Mouse (Mus musculus) skeletal muscle tissue, adult 2 months (tissue): ENCODE data around the gene 4933402J07Rik.
A peak's percentile ranks its signal among the peaks of the same experiment; 100 is the strongest.

Experiments
- DNase-seq: peaks from one replicate; pipeline ENCODE4 v3.0.0-alpha.2; 2012; ENCODE audit warnings: low read depth, low spot score

4933402J07Rik gene

GRCm38 (mm10) chr8:87563553-87563952 is at the start of gene 4933402J07Rik:
Gene 4933402J07Rik, plus strand, starts transcription at chr8:87563853.
- DNase-seq, result no peak

DNA sequence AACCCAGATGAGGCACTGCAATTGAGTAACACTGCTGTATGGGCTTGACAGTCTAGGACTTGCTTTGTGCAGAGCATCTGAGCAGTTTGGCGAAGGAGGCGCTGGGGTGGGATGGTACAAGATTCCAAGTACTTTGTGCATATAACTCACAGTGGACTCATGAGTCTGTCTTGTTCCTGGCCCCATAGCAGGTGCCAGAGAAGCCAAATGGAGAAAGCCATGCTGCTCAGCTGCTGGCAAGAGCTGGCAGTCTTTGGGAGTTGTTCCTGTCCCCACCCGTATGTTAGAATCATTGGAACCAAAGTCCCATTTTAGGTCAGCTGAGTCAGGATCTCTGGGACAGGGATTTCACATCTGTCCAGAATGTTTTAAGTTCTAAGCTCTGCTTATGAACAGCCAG is 46.5 kb upstream of the 4933402J07Rik start:
- no peak for DNase-seq

GRCm38 (mm10) chr8:87525006-87525405 is 38.6 kb upstream of the 4933402J07Rik start:
- DNase-seq, result no peak

- DNase-seq, result no peak
Observed at GRCm38 (mm10) chr8:87531176-87531575, 32.5 kb upstream of the 4933402J07Rik start.

GRCm38 (mm10) chr8:87533476-87533875 is 30.2 kb upstream of the 4933402J07Rik start:
- no peak for DNase-seq

GRCm38 (mm10) chr8:87534846-87535245 is 28.8 kb upstream of the 4933402J07Rik start:
- DNase-seq, result no peak

DNA sequence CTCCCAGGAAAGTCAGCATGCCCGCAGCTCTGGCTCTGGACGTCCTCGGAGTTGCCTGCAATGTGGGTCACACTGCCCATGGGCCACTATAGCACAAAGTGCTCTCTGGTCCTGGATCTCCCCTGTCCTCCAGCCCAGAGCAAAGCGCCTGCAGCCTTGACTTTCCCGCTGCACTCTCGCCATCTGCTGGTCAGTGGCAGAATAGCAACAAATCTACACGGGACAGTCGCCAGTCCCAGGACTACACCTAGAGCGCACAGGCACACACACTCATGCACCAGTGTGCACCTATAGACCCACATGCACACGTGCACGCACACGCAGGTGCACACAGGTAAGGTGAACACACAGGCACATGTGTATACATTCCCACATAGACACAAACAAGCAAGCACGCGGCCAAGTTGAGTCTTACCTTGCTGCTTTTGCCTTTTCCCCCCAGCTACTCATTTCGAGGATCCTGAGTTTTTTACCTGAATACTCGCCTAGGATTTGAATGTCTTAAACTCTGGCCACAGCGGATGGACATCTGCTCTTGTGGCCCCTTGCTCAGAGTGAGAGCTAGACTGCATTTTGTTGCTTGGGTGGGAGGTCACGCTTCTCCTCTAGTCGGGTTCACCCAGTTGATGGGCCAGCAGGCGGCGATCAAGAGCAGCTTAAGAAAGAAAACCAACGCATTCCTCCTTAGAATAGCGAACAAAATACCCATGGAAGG is 26.9 kb upstream of the 4933402J07Rik start:
- peak; percentile 39 for DNase-seq

GRCm38 (mm10) chr8:87539829-87540394 is 23.7 kb upstream of the 4933402J07Rik start:
- DNase-seq, result no peak

GRCm38 (mm10) chr8:87549881-87550280 is 13.8 kb upstream of the 4933402J07Rik start:
- DNase-seq, result no peak

DNA sequence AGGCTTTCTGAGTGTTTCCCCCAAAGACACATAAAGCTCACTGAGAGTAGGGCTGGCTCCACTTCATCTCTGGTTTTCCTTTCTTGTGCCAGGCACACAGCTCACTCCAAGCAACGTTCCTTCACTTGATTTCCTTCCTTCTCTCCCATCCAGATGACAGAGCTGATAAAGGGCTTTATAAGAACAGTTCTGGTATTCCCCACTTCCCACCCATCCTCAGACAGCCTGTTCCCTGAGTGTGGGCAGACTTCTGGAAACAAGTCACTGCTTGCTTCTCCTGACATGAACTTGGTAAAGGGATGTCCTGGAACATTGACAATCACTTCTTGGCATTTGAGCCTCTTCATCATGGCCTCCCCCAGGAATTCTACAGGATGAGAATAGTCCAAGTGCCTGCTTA is 10.9 kb upstream of the 4933402J07Rik start:
- no peak for DNase-seq

DNA sequence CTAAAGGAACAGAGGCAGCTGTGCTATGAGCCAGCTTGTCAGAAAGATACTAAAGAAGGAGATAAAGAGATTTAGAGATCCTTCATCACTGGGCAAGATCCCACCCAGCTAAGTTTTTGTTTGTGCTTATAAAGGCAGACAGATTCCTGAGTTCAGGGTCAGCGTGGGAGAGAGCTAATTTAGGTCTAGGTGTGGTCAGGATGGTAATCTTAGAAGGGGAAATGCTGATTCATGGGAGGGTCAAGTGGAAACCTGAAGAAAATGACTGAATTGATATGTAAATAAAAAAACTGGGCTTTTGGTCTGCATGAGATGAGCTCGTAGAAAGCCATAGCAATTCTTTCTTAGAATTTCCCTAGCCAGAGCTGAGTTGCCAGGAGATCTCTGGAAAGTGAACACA is 2.9 kb upstream of the 4933402J07Rik start:
- DNase-seq, result no peak

GRCm38 (mm10) chr8:87569203-87569602 is 5.5 kb downstream of the 4933402J07Rik start:
- no peak for DNase-seq

GRCm38 (mm10) chr8:87569706-87570563 is 6.3 kb downstream of the 4933402J07Rik start:
- DNase-seq, result no peak

- DNase-seq, result no peak
Observed at GRCm38 (mm10) chr8:87570564-87570855, 6.9 kb downstream of the 4933402J07Rik start.

DNA sequence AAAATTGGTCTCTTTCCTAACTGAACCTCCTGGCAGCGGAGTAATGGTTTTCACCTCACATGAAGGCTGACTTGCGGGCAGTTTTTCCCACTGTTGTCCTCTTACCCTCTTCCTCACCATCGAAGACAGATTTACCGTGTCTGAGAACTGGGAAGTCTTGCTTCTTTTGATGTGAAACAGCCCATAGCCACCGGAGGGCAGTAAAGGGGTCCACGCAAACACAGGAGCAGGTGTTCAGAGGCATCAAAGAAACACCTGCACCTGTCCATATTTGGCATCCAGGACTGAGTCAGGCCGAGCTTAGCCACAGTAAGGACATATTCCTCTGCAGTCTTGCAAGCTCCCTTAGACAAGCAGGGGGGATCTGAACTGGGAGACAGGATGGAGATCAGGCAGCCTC is 7.2 kb downstream of the 4933402J07Rik start:
- DNase-seq, result no peak

DNA sequence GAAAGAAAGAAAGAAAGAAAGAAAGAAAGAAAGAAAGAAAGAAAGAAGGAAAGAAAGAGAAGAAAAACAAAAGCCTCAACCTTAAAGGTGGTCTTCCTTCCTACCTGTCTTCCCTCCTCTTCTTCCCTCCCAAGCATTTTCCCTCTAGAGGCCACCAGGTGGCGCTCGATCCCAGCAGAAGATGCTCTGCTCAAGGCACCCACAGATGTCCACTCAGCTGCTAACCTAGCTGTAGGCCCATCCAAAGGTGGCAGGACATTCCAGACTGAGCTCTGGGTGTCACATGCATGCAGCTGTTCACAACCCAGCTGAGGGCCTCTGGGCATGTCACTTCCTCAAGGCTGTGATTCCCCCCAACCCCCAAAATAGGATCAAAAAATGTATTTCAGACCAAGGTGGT is 30.6 kb downstream of the 4933402J07Rik start:
- DNase-seq, result peak; percentile 65

DNA sequence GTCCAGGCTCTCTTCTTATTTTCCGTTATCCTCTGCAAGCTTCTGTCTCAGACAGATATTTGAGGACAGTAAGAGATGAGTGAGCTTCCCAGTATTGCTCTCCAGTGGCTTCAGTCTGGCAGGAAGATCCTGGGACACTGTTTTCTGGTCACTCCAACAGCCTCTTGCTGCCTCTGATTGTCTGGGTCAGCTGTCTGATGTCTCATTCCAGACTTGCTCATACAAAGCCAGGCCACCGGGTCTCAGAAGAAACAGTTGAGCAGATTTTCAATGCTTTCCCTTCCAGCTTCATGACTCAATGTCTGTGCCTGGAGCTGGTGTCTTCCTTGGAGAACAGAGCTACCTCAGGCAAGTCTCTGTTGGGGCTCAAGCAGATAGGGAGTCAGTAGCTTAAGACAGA is 39.1 kb downstream of the 4933402J07Rik start:
- DNase-seq, result peak; percentile 8

DNA sequence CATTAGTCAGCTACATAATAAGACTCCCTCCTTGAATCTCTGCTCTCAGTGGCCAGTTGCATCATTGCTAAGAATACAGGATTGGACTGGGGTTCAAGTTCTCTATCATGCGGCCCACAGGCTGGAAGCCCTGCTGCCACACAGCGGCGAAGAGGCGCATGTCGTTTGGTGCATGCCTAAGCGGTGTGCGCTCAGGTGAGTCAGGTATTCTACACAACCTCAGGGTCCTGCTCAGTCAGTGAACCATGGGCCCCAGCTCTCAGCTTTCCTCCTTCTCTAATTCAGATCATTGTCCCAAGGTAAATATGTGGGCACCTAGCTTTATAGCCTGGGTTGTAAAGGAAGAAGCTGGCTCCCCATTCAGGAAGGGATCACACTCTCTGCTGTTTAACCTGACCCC is 45.5 kb downstream of the 4933402J07Rik start:
- DNase-seq, result no peak

DNA sequence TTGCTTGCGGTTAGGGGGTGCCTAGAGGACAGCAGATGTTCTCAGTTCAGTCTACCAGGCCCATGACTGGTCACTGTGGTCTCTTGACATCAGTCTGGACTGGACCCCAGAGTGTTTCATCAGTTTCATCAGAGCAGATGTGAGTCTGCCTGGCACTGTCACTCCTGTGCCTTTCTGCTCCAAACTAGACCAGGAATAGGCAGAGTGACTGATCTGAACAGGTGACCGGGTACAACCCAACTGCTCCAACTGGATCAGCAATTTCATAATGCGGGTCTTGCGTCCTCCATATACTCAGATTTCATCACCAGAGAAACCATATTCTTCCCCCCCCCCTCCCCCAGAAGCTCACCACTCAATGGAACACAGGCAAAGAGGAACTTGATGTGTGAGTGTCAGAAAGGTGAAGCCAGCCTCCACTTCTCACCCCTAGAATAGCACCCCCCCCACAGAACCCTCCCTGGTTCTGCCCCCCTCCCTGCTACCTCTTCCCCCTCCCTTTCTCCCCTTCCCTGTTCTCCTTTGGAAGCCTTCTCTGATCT is 46.1 kb downstream of the 4933402J07Rik start:
- DNase-seq, result peak; percentile 82

DNA sequence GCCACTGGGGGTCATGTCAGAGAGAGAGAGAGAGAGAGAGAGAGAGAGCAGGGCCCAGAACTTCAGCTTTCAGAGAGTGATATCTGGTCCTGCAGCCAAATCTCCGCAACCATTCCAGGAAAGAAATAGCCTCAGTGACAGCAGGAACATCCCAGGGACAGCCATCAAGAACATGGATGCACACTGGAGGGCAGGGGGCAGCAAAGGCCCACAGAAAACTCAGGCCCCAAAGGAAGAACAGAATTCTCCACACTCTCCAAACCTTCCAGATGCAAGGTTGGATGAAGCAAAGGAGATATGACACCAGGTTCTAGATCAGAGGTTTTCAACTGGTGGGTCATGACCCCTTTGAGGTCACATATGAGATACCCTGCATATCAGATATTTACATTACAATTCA is 50.0 kb downstream of the 4933402J07Rik start:
- DNase-seq, result no peak

- DNase-seq, result peak; percentile 32
Observed at GRCm38 (mm10) chr8:87619118-87619517, 55.5 kb downstream of the 4933402J07Rik start.

DNA sequence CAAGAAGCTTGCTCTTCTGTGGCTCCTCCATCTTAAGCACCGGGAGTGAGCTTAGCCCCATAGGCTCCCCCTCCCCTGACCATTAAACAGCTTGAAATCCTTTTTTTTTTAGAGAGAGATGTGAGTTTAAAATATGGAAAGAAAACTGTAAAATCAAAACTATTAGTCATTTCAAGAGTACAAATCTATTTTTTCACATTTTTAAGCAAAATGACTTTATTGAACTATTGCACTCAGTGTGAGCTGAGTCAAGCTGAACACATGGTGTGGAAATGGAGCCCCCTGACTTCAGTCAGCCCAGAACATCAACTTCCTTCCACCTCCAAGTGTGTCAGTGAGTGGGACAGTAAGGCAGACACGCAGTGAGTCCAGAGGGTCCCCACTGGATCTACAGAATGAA is 55.9 kb downstream of the 4933402J07Rik start:
- no peak for DNase-seq
